In genomic region chr1:173432411-173432810, GRCm38 (mm10) we compare ENCODE assay signal across 34 mouse cellular contexts. TPM values are rescaled to one million over a fixed set of nuclear protein-coding genes. Genes with fewer than 3 reads are reported as not detected.
DNase-seq lines count a peak whose midpoint lies in the region.
"Had no signal": no experiment of that assay in that cellular context is flagged by ENCODE, and none has a peak within 500 bp of the region (broad histone marks: within the 10 kb centered on the region; RNA-seq: fewer than 3 reads in every experiment).

No protein-coding gene starts in this region.

- DNase-seq in 416B (ENCODE audit: low read depth), result peak; percentile 15
- DNase-seq in CD4-positive helper T cell, adult 2 months (ENCODE audit: low read depth, low spot score), result peak; percentile 78
- DNase-seq in R1 (ENCODE audit: low read depth, low spot score), result peak; percentile 29
- DNase-seq in induced T-regulatory cell, adult 2 months (ENCODE audit: low read depth), result peak; percentile 75
- no peak for DNase-seq in left cerebral cortex, postnatal 10 days (ENCODE audit: extremely low spot score in 1 of 2, low spot score in 2 of 2)
- DNase-seq in adrenal gland, adult 2 months, result no peak
- no peak for DNase-seq in layer of hippocampus, adult 18-20 months (ENCODE audit: low spot score in 2 of 2)
- DNase-seq: adrenal gland, adult 8-10 months; cerebellum, adult 11 months; cerebellum, adult 9-10 months; cerebellum, postnatal 36 days; embryo, embryonic 11 days; gastrocnemius, adult 2 months; gastrocnemius, postnatal 36 days; heart, postnatal 10 days; kidney, postnatal 14 days; lung, embryonic 14.5 days; lung, postnatal 14 days; right cerebral cortex, adult 18-20 months; right cerebral cortex, postnatal 4 days; thymus, postnatal 36 days had no signal

- intact Hi-C loops in left cerebral cortex, postnatal 10 days (cut with DNase I), result no loop called here

RNA-seq across cellular contexts. Expression of gene Ifi206, which starts 58.4 kb away (rescaled TPM):
- total RNA-seq in left cerebral cortex, postnatal 10 days (2021), result not detected
- under 1 TPM; 0.45 to 0.84 TPM for total RNA-seq in adrenal gland, adult 2 months (2021)
- polyA plus RNA-seq in adrenal gland, adult 2 months (2012; rRNA removed), result 0.68 and 0.82 TPM in 2 replicates
- total RNA-seq in layer of hippocampus, adult 18-20 months (2021), result not detected
- total RNA-seq: CH12.LX; gastrocnemius, adult 2 months; gastrocnemius, postnatal 36 days; layer of hippocampus, postnatal 10 days; left cerebral cortex, adult 18-20 months; left cerebral cortex, postnatal 25 days had no signal
- polyA plus RNA-seq: embryonic facial prominence, embryonic 13.5 days; erythroblast, embryonic 14.5 days; forebrain, embryonic 11.5 days; forebrain, embryonic 16.5 days; G1E; hindbrain, embryonic 10.5 days; limb, embryonic 12.5 days; midbrain, embryonic 15.5 days; neural tube, embryonic 11.5 days had no signal

Comparison
In these comparisons a context has a peak if more than half of its experiments do, and no peak if none do; other contexts are left out.
1. DNase-seq: peak in 416B (single experiment), CD4-positive helper T cell, adult 2 months (single experiment), R1 (single experiment) and induced T-regulatory cell, adult 2 months (single experiment); none in left cerebral cortex, postnatal 10 days (0 of 2), adrenal gland, adult 2 months (single experiment) and layer of hippocampus, adult 18-20 months (0 of 2).